Mouse (Mus musculus): ENCODE results near the gene Aspdh. TPM values are rescaled to one million over a fixed set of nuclear protein-coding genes. Genes with fewer than 3 reads are reported as not detected.
A peak's percentile ranks its signal among the peaks of the same experiment; 100 is the strongest.

Gene Aspdh
- 3.3 and 5.2 TPM in 2 replicates for polyA plus RNA-seq (2014; fragmentation: Nextera tagmentation; extraction: Ambion mirVana)

DNA sequence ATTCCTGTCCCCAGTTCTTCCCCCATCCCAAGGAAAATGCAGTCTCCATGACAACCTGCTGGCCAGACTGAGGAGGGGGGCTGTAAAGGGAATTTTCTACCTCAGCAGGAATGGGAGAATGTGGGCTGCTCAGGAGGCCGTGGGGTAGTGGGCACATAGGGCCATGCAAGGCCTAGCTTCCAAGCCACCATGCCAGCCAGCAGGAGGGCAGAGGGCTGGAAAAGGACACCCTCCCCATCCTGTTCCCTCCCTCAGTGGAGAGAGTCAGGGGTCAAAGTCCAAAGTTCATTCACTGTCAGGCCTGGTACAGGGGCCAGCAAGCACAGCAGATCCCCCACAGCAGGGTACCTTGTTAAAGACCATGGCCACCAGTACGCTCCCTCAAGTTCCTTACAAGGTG, at the start of gene Aspdh:
Gene Aspdh, plus strand, starts transcription at position 281 of the 400 bp plus-strand sequence.
- peak within 1 kb of the TSS; percentile 60 for H3K27ac ChIP-seq (ENCODE audit: low read depth, low read length)
- no peak for ATAC-seq (ENCODE audit: low read depth)
- no peak within 1 kb of the TSS for H3K4me2 ChIP-seq (ENCODE audit: low read depth, low read length)
- H3K9ac ChIP-seq (replicated peaks; ENCODE audit: low read depth, low read length): no peak within 1 kb of the TSS
- 53% methylated on average over 2 of the region's 2 CpGs for WGBS
- H3K27me3 ChIP-seq (ENCODE audit: control insufficient read depth, insufficient read depth, low read length): no peaks in the 10 kb centered on the region
- peaks cover 40% of the 10 kb centered on the region for H3K36me3 ChIP-seq (ENCODE audit: control insufficient read depth, insufficient read depth, low read length)
- H3K4me3 ChIP-seq (ENCODE audit: low read depth, low read length): no peak within 1 kb of the TSS
- no peaks in the 10 kb centered on the region for H3K9me3 ChIP-seq (ENCODE audit: control insufficient read depth, low read length)
- peaks cover 28% of the 10 kb centered on the region for H3K4me1 ChIP-seq (ENCODE audit: control insufficient read depth, insufficient read depth, low read length)

DNA sequence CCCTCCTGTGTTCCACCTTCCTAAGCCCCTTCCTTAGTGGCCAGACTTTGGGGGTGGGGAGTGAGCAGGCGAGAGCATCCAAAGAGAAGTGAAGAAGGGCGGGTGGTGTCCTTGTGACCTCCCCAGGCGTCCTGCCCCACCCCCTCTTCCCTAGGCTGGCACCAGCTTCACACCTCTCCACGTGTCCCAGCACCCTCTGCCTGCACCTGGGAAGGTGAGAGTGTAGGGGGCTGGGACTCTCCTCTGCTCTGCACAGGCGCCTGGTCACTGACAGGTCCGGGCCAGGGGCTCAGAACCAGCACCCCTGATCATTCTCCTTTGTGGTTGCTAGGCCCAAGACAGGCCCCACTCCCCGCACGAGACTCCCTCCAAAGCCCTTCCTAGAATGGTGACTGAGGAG, 37.5 kb upstream of the Aspdh start:
- peak; percentile 1; the same call in 1 of the 2 replicates for ATAC-seq (ENCODE audit: low read depth)
- WGBS: 10% methylated on average over 8 of the region's 8 CpGs
- Histone ChIP-seq H3K27me3 (ENCODE audit: control insufficient read depth, insufficient read depth, low read length) (no peaks in the 10 kb centered on the region), H3K36me3 (ENCODE audit: control insufficient read depth, insufficient read depth, low read length) (no peaks in the 10 kb centered on the region), H3K27ac (ENCODE audit: low read depth, low read length) (peak overlapping the region; percentile 78), H3K9ac (replicated peaks; ENCODE audit: low read depth, low read length) (peak overlapping the region; percentile 32), H3K4me1 (ENCODE audit: control insufficient read depth, insufficient read depth, low read length) (peaks cover 35% of the 10 kb centered on the region), H3K4me3 (ENCODE audit: low read depth, low read length) (peak overlapping the region; percentile 78), H3K4me2 (ENCODE audit: low read depth, low read length) (peak overlapping the region; percentile 46), H3K9me3 (ENCODE audit: control insufficient read depth, low read length) (no peaks in the 10 kb centered on the region)

DNA sequence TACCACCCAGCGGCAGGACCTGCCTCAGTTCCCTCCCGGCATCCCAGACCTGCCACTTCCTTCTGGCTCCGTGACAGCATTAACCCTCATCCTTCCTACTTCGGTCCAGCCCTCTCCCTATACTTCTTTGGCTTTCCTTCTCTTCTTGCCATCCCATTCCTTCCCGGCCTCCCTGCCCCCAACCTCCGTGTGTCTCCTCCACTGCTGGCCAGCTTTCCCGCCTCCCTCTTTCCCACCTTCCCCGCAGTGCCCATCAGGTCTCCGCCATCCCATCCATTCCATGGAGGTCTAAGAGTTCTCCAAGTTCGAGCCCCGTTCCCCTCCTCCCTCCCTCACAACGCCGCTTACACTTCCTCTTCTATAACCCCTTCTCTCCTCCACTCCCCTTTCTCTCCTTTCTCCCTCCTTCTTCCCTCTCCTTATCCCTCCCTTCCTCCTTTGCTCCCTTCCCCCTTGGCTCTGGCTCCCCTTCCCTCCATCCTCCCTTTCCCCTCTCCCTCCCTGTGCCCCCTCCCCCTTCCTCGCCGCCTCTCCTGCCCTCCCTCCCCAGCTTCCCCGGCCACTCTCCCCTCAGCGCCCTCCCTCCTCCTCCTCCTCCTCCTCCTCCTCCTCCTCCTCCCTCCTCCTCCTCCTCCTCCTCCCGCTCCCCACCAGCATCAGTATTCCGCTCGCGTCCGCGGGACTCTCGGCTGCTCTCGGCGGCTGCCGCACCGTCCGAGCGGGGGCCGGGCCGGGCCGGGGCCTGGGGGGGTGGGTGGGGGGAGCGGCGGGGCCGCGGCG, 36.8 kb upstream of the Aspdh start:
- H3K4me1 ChIP-seq (ENCODE audit: control insufficient read depth, insufficient read depth, low read length): peaks cover 36% of the 10 kb centered on the region
- H3K27me3 ChIP-seq (ENCODE audit: control insufficient read depth, insufficient read depth, low read length): no peaks in the 10 kb centered on the region
- H3K4me3 ChIP-seq (ENCODE audit: low read depth, low read length): peak overlapping the region; percentile 78
- 1% methylated on average over 17 of the region's 38 CpGs for WGBS
- no peaks in the 10 kb centered on the region for H3K36me3 ChIP-seq (ENCODE audit: control insufficient read depth, insufficient read depth, low read length)
- peak overlapping the region; percentile 57 for H3K4me2 ChIP-seq (ENCODE audit: low read depth, low read length)
- H3K9ac ChIP-seq (replicated peaks; ENCODE audit: low read depth, low read length): peak overlapping the region; percentile 98
- peak; percentile 32 for ATAC-seq (ENCODE audit: low read depth)
- H3K27ac ChIP-seq (ENCODE audit: low read depth, low read length): peak overlapping the region; percentile 98
- H3K9me3 ChIP-seq (ENCODE audit: control insufficient read depth, low read length): no peaks in the 10 kb centered on the region

DNA sequence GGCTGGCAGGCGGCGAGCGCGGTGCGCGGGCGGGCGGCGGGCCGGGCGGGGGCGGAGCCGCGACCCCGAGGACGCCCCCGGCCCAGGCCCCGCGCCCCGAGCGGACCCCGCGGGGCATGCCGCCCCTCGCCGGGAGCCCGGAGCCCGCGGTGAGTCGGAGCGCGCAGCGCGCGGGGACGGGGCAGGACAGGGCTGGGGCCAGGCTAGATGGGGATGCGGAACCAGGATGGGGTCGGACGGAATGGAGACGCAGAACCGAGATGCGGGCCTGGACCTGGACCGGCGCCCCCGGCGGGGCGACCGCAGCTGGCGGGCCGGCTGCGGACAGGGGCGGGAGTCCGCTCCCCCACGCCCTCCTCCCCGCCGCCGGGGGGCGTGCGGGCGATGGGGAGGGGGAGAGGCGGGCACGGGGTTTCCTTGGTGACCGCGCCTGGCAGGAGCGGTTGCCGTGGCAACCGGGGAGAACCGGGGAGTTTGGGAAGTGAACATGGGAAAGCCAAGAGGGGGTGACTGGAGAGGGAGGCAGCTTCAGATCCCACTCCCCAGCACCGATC, 36.1 kb upstream of the Aspdh start, which contains the start of gene Lrrc4b:
Gene Lrrc4b, plus strand, starts transcription at position 51 of the 554 bp plus-strand sequence.
- 0% methylated on average over 25 of the region's 69 CpGs for WGBS
- H3K9ac ChIP-seq (replicated peaks; ENCODE audit: low read depth, low read length): peak within 1 kb of the TSS; percentile 98
- no peaks in the 10 kb centered on the region for H3K36me3 ChIP-seq (ENCODE audit: control insufficient read depth, insufficient read depth, low read length)
- H3K9me3 ChIP-seq (ENCODE audit: control insufficient read depth, low read length): no peaks in the 10 kb centered on the region
- peak within 1 kb of the TSS; percentile 98 for H3K27ac ChIP-seq (ENCODE audit: low read depth, low read length)
- H3K4me3 ChIP-seq (ENCODE audit: low read depth, low read length): peak within 1 kb of the TSS; percentile 78
- peaks cover 36% of the 10 kb centered on the region for H3K4me1 ChIP-seq (ENCODE audit: control insufficient read depth, insufficient read depth, low read length)
- peak; percentile 66 for ATAC-seq (ENCODE audit: low read depth)
- H3K4me2 ChIP-seq (ENCODE audit: low read depth, low read length): peak within 1 kb of the TSS; percentile 57
- H3K27me3 ChIP-seq (ENCODE audit: control insufficient read depth, insufficient read depth, low read length): no peaks in the 10 kb centered on the region

DNA sequence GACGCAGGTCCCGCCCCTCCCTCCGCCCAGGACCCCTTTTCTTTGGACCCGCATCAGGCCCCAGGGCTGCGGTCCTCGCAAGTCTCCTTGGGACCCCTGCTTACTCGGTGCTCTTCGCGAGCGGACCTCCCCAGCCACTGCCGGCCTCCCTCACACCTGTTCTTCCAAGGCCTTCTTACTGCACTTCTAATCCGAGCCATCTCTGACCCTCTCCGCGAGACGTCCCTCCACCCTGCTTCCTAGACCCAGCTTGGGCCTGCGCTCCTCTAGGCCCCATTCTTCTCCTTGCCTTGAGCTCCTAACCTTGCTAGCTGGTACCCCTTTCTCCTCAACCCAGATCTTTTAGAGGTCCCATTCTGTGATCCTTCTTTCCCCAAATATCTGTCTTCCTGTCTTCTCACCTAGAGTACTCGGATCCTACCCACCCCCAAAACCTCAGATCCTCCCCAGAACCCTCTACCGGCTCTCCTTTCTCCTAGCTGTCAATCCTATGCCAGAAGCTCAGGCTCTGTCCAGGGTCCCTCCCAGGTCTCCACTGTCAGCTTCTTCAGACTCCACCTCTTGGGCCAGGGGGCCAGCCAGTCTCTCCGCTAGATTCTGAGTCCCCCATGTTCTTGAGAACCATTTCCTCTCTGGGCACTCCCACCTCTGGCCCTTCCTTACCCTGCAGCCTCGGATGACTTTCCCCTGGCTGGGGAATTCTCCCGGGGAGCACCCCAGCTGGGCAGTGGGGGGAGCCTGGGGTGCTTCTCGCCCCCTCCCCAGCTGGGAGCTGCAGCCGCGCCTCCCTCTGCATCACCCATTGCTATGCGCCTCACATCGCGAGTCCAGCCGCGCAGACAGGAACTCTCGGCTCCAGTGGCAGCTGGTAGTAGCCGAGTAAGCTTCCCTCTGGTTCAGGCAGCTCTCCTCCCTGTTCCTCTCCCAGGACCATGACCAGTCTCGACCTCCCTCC, 35.4 kb upstream of the Aspdh start:
- no peaks in the 10 kb centered on the region for H3K9me3 ChIP-seq (ENCODE audit: control insufficient read depth, low read length)
- H3K9ac ChIP-seq (replicated peaks; ENCODE audit: low read depth, low read length): peak overlapping the region; percentile 98
- no peaks in the 10 kb centered on the region for H3K36me3 ChIP-seq (ENCODE audit: control insufficient read depth, insufficient read depth, low read length)
- H3K4me3 ChIP-seq (ENCODE audit: low read depth, low read length): peak overlapping the region; percentile 78
- H3K4me1 ChIP-seq (ENCODE audit: control insufficient read depth, insufficient read depth, low read length): peaks cover 36% of the 10 kb centered on the region
- peak overlapping the region; percentile 98 for H3K27ac ChIP-seq (ENCODE audit: low read depth, low read length)
- no peaks in the 10 kb centered on the region for H3K27me3 ChIP-seq (ENCODE audit: control insufficient read depth, insufficient read depth, low read length)
- peak; percentile 33 for ATAC-seq (ENCODE audit: low read depth)
- peak overlapping the region; percentile 57 for H3K4me2 ChIP-seq (ENCODE audit: low read depth, low read length)
- WGBS: 1% methylated on average over 30 of the region's 32 CpGs

DNA sequence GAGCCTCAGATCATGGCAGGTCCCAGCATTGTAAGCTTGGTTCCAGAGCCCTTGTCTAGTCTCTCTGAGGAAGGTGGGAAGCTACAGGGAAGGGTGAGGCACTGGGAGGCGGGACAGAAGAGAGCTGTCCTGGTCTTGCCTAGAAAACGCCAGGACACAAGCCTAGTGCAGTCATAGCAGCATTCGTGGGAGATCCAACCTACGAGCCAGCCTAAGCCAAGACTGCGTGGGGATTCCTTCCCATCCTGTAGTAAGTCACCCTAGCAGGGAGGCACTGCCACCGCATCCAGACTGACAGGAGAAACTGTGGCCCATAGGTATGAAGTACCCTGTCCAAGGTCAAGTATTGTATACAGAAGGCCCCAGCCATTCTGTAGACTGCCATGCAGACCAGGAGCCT, 32.6 kb upstream of the Aspdh start:
- no peak overlapping the region for H3K27ac ChIP-seq (ENCODE audit: low read depth, low read length)
- H3K9ac ChIP-seq (replicated peaks; ENCODE audit: low read depth, low read length): no peak overlapping the region
- H3K36me3 ChIP-seq (ENCODE audit: control insufficient read depth, insufficient read depth, low read length): no peaks in the 10 kb centered on the region
- 71% methylated on average over 6 of the region's 6 CpGs for WGBS
- H3K27me3 ChIP-seq (ENCODE audit: control insufficient read depth, insufficient read depth, low read length): no peaks in the 10 kb centered on the region
- H3K4me1 ChIP-seq (ENCODE audit: control insufficient read depth, insufficient read depth, low read length): peaks cover 31% of the 10 kb centered on the region
- no peak for ATAC-seq (ENCODE audit: low read depth)
- H3K9me3 ChIP-seq (ENCODE audit: control insufficient read depth, low read length): no peaks in the 10 kb centered on the region
- no peak overlapping the region for H3K4me2 ChIP-seq (ENCODE audit: low read depth, low read length)
- no peak overlapping the region for H3K4me3 ChIP-seq (ENCODE audit: low read depth, low read length)

DNA sequence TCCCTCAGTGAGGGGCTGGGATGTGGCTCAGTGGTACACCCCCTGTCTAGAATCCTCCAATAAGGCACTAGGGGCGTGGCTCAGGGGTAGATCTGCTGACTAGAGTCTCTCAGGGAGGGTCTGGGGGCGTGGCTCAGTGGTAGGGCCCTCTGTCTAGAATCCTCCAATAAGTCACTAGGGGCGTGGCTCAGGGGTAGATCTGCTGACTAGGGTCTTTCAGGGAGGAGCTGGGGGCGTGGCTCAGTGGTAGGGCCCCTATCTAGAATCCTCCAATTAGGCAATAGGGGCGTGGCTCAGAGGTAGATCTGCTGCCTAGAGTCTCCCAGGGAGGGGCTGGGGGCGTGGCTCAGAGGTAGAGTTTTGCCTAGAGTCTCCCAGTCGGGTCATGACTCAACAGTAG, 31.8 kb upstream of the Aspdh start:
- no peak overlapping the region for H3K27ac ChIP-seq (ENCODE audit: low read depth, low read length)
- H3K27me3 ChIP-seq (ENCODE audit: control insufficient read depth, insufficient read depth, low read length): no peaks in the 10 kb centered on the region
- no peak overlapping the region for H3K4me2 ChIP-seq (ENCODE audit: low read depth, low read length)
- peak; percentile 18; the same call in 1 of the 2 replicates for ATAC-seq (ENCODE audit: low read depth)
- H3K4me1 ChIP-seq (ENCODE audit: control insufficient read depth, insufficient read depth, low read length): peaks cover 29% of the 10 kb centered on the region
- 5% methylated on average over 7 of the region's 7 CpGs for WGBS
- H3K9ac ChIP-seq (replicated peaks; ENCODE audit: low read depth, low read length): no peak overlapping the region
- no peak overlapping the region for H3K4me3 ChIP-seq (ENCODE audit: low read depth, low read length)
- H3K9me3 ChIP-seq (ENCODE audit: control insufficient read depth, low read length): no peaks in the 10 kb centered on the region
- H3K36me3 ChIP-seq (ENCODE audit: control insufficient read depth, insufficient read depth, low read length): no peaks in the 10 kb centered on the region

DNA sequence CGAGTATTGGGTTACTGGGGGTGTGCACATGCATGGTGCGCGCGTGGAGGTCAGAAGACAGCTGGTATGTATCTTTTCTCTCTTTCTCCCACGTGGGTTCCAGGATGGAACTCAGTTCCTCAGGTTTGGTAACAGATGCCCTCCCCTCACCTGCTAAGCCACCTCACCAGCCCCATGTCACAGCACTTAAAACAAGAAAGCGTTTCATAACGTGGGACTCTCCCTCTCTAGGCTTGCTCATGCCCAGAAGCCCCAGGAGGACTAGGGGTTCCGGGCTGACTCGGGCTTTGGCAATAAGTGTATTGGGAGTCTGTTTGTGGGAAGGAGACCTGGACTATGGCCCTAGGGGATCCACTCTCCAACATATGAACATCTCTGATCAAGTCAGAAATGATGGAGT, 31.1 kb upstream of the Aspdh start:
- Histone ChIP-seq H3K4me2 (ENCODE audit: low read depth, low read length) (no peak overlapping the region), H3K27me3 (ENCODE audit: control insufficient read depth, insufficient read depth, low read length) (no peaks in the 10 kb centered on the region), H3K9ac (replicated peaks; ENCODE audit: low read depth, low read length) (no peak overlapping the region), H3K9me3 (ENCODE audit: control insufficient read depth, low read length) (no peaks in the 10 kb centered on the region), H3K36me3 (ENCODE audit: control insufficient read depth, insufficient read depth, low read length) (no peaks in the 10 kb centered on the region), H3K4me1 (ENCODE audit: control insufficient read depth, insufficient read depth, low read length) (peaks cover 29% of the 10 kb centered on the region), H3K4me3 (ENCODE audit: low read depth, low read length) (no peak overlapping the region), H3K27ac (ENCODE audit: low read depth, low read length) (no peak overlapping the region)
- no peak for ATAC-seq (ENCODE audit: low read depth)
- WGBS: 74% methylated on average over 9 of the region's 9 CpGs
